Mouse (Mus musculus) gastrocnemius, postnatal 36 days (tissue): Measurements from ENCODE around the gene Ano10. TPM values are rescaled to one million over a fixed set of nuclear protein-coding genes. Genes with fewer than 3 reads are reported as not detected.
A peak's percentile ranks its signal among the peaks of the same experiment; 100 is the strongest.
"Not testable (repeated sequence)": the region's sequence is repeated elsewhere in the genome, so short reads cannot be mapped to it uniquely, and the experiment has no call there.

Source experiments
- DNase-seq, 2 experiments: peaks; one replicate each; pipeline ENCODE4 v3.0.0; 2022
- intact Hi-C: fragments of 180-260 bp; cut with DNase I; formaldehyde crosslinking; loops from one replicate; pipeline ENCODE4 v1.15.1; 2025
- long read RNA-seq, 2 experiments: library from polyadenylated mRNA; stranded (forward); transcript quantifications; one replicate each; pipeline ENCODE4 v2.0.0; 2021
- total RNA-seq, 2 experiments: library from RNA; stranded (reverse); gene quantifications; 2 replicates each; pipeline ENCODE4 v1.2.3; 2021

Ano10 gene
- total RNA-seq = 10 to 100 TPM; 43.7 to 44.0 TPM
- long read RNA-seq, experiment 1, transcript Ano10-201 (13 exons, 2,653 nt) = major isoform, 17 of 35 reads
- long read RNA-seq, experiment 1, partial matches to known transcripts = 5 of 35 reads
- long read RNA-seq, experiment 1, other reads (novel, unspliced or antisense) = 12 of 35 reads
- long read RNA-seq, experiment 2, transcript Ano10-201 (13 exons, 2,653 nt) = major isoform, 10 of 27 reads
- long read RNA-seq, experiment 2, partial matches to known transcripts = 6 of 27 reads
- long read RNA-seq, experiment 2, other reads (novel, unspliced or antisense) = 9 of 27 reads

DNA sequence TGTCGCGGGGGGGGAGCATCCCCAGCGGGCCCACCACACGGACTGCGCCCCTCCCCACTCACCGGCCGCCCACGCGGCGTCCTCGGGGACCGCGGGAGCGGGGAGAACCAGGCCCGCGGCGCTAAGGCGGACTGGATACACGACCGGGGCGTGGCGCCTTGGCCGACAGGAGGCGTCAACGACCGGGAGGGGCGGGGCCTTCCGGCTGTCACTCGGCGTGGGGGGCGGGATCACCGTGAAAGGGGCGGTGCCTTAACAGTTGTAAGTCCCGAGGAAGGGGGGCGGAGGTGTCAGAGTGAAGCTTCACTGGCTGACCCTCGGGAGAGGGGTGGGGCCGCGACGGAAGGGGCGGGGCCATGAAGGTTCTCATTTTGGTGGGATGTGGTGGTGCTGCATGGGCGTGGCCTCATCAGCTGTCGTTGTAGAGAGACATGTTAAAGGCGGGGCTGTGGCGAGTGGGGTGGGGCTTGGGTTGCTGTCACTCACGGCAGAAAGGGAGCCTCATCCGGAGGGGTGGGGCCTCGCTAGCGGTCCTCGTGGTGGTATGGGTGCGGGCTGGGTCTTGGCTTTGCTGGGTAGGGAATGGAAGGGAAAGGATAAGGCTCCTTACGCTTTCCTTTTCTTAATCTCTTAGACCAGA lies at the start of gene Ano10:
Gene Ano10 (minus strand): TSS at position 182 of the 640 bp plus-strand sequence.
- intact Hi-C loops = no loop called here
- peak; percentile 96 to 98 for DNase-seq

DNA sequence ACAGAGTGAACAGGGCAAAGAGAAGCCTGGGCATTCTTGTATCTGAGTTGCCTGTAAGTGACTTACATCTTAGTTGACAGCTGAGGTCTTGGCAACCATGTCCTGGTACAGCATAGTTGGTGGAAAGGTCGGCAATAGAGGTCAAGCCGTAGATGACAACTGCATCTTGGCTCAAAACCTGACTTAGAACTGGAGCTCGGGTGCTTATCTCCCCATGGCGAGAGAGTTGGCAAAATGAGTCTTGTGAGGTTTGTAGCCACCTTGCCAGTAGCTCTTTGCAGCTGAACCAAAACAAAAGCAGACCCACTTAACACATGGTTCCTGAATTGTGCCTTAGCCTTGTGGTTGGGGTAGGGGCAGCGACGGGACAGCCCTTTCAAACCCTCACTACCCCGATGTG lies 49.2 kb upstream of the Ano10 start:
- DNase-seq = no peak
- intact Hi-C loops = no loop called here

DNA sequence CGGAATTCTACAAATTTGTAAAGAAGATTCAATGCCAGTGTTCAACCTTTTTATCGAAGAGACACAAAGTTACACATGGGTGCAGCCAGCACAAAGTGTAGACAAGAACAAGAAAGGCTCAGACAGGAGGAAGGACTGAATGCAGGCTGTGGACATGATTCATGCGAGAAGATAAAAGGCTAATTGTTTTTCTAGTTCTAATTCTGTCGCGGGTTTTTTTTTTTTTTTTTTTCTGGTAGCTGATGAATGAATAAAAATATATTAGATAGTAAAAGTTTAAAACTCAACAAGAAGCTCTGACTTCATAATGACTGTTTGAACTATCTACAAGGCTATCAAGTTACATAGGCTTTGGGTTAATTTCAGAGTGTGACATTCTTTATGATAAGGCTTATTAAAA lies 45.7 kb upstream of the Ano10 start:
- no peak for DNase-seq
- intact Hi-C loops = no loop called here

DNA sequence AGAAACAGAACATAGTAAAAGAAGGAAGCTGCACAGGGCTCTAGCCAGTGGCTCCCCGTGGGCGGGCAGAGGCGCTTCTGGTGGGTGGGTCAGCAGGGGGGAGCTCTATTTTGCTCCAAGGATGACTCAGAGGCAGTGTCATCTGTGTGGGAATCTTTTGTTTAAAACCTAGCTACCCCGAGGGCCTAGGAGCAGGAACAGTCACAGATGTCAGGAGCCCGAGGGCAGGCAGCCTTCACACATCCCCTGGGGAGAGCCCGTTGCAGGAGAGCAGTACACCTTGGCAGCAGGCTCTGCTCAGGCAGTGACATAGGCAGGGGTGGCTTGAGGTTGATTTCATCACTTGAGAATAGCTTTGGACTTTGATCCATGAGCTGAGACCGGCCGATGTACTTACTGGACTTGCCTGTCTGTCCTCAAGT lies 43.3 kb upstream of the Ano10 start:
- intact Hi-C loops = no loop called here
- DNase-seq = peak in 1 of 2 experiments; percentile 18

DNA sequence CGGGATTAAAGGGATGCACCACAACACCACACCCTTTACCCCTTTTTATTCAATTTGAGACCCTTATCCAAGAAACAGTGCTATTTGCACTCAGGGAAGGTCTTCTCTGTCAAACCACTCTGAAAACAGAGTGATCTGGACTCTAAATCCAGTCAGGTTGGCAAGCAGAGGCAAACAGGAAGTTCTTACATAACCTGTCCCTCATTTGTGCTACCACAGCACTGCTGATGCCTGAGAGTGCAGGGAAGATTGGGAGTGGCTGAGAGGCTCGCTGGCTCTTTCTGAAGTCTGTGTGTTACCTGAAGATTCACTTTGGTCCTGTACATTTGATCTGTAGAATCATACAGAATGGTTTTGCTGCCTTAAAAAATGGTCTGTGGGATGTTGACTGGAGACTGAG lies 42.5 kb upstream of the Ano10 start:
- DNase-seq = no peak
- intact Hi-C loops = no loop called here

DNA sequence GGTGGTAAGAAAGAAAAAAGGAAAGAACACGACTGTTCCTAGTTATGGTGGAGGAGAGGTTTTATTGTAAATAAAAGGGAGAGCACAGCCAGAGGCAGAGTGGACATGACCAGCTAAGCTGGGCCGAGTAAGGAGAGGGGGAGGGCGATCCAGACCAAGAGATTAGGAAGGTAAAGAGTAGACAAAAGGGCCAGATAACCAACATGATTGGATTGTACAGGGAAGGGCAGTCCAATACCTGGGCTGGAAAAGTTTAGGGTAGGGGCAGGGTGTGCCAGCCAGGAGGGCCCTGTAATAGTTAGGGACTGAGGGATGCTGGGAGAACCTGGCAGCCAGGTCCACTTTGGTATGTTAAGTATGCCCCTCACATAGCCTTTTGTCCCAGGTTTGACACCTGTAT lies 34.0 kb upstream of the Ano10 start:
- no peak for DNase-seq
- intact Hi-C loops = no loop called here

DNA sequence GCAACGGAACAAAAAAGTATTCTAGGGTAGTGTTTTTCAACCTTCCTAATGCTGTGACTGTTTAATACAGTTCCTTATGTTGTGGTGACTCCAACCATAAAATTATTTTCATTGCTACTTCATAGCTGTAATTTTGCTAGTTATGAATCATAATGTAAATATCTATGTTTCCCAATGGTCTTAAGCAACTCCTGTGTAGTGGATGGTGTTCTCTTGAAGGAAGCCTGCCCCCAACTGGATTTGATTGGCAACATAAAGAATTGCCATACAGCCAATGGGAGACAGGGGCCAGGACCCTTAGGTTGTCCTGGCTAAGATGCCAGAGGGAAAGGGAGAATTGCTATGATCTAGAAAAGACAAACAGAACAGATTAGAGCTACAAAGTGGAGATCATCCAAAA lies 31.8 kb upstream of the Ano10 start:
- no peak for DNase-seq
- intact Hi-C loops = no loop called here

DNA sequence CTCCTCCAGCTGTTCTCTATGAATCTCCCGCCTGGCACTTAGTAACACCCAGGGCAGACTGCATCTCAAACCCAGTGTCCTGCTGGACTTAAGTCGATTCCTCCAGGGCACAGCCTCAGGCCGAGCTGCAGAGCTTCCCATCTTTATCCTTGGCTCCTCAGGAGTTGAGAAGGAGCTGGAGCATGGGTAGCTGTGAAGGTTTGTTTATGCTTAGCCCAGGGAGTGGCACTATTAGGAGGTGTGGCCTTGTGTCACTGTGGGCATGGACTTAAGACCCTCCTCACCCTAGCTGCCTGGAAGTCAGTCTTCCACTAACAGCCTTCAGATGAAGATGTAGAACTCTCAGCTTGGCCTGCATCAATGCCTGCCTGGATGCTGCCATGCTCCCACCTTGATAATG lies 28.1 kb upstream of the Ano10 start:
- intact Hi-C loops = no loop called here

DNA sequence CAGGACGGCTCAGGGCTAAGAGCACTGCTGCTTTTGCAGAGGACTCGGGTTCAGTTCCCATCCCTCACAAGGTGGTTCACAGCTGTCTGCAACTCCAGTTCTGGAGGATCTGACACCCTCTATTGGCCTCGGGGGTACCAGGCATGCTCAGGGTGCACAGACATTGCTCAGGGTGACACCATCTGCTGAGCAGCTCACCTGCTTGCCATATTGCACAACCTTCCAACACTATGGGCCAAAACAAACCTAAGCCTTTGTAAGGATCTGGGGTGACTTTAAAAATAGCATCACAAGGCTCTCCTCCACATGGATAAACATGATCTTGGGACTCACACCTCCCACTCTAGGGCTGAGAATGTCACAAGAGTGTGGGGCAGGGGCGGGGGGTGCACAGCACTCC lies 26.4 kb upstream of the Ano10 start:
- intact Hi-C loops = no loop called here
- DNase-seq = no peak

More for the DNA sequence above, 28.1 kb upstream of the Ano10 start:
- DNase-seq = no peak

DNA sequence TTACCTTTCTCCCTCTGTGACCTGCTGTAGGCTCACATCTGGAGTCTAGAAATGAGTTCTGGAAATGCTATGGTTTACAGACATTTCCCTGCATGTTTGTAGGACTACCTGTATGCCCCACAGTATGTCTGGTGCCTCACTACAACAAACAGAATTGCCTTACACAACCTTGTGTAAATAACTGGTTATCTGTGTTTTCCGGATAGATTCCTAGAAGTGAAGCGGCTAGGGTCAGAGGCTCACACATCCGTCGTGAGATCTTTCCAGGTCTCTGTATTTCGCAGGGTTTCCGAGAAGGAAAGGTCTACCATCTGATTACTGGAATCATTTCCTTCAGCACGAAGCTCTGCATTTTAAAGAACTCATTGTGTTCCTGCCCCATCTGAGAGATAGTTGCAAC lies 22.3 kb upstream of the Ano10 start:
- no peak for DNase-seq
- intact Hi-C loops = loop anchor here (10.0 kb wide), 1 partner anchor 302 kb away; no protein-coding TSS in a partner anchor

DNA sequence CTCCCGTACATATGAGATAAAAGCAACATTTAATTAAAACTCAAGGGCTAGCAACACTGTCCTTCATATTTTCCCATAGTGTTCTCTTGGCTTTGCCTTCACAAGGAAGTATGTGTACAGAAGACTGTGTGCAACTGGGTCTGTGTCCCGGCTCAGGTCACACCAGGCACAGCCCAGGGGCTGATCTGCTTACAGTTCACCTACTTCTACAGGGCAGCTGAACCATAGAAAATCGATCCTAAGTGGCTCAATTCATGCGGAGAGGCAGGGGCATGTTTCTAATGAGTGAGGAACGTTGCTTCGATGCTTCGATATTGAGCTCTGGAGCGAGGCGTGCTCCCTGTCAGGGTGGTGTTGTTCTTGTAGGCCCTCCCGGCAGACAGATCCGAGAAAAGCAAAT lies 21.3 kb upstream of the Ano10 start:
- intact Hi-C loops = loop anchor here (10.0 kb wide), 1 partner anchor 301 kb away; no protein-coding TSS in a partner anchor

DNA sequence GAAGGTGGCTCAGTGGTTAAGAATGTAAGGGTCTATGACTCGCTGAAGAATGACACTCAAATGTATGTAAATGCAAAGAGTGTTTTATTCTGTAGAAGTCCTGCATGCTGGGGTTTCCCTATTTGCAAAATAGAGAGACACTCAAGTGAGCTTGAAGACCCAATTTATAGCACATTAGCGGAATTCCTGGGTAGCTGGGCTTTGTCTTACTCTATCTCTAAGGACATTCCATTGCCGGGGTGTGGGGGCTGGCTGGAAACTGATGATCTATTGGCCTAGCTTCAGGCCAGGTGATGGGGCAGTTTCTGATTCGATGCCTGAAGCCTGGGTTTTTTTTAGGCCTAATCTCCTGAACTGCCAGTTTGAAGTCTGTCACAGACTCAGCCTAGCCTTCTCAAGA lies 20.7 kb upstream of the Ano10 start:
- intact Hi-C loops = loop anchor here (10.0 kb wide), 1 partner anchor 300 kb away; no protein-coding TSS in a partner anchor
- no peak for DNase-seq

More for the DNA sequence above, 21.3 kb upstream of the Ano10 start:
- DNase-seq = no peak

DNA sequence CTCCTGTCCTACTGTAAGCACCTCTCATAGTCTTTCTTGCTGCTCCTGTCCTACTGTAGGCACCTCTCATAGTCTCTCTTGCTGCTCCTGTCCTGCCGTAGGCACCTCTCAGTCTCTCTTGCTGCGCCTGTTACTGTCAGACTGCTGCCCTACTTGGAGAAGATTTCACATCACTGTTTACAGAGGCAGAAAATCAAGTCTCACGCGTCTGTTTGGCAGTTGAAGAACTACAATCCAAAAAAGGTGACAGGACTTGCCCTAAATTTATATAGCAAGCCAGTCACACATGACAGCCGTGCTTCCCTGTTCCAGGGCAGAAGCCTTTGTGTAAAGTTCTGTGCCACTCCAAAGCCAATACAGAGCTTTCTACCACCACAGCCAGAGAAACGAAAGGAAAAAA lies 20.2 kb upstream of the Ano10 start:
- intact Hi-C loops = loop anchor here (10.0 kb wide), 1 partner anchor 300 kb away; no protein-coding TSS in a partner anchor
- DNase-seq = no peak

DNA sequence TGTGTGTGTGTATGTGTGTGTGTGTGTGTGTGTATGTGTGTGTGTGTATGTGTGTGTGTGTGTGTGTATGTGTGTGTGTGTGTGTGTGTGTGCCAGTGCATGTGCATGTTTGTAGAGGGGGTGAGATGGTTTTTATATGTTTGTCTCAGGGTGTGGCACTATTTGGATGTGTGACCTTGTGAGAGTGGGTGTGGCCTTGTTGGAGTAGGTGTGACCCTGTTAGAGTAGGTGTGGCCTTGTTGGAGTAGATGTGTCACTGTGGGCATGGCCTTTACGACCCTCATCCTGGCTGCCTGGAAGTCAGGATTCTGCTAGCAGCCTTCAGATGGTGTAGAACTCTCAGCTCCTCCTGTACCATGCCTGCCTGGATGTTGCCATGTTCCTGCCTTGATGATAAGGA lies 18.9 kb upstream of the Ano10 start:
- not testable (repeated sequence) for DNase-seq
- intact Hi-C loops = loop anchor here (10.0 kb wide), 1 partner anchor 298 kb away; no protein-coding TSS in a partner anchor

DNA sequence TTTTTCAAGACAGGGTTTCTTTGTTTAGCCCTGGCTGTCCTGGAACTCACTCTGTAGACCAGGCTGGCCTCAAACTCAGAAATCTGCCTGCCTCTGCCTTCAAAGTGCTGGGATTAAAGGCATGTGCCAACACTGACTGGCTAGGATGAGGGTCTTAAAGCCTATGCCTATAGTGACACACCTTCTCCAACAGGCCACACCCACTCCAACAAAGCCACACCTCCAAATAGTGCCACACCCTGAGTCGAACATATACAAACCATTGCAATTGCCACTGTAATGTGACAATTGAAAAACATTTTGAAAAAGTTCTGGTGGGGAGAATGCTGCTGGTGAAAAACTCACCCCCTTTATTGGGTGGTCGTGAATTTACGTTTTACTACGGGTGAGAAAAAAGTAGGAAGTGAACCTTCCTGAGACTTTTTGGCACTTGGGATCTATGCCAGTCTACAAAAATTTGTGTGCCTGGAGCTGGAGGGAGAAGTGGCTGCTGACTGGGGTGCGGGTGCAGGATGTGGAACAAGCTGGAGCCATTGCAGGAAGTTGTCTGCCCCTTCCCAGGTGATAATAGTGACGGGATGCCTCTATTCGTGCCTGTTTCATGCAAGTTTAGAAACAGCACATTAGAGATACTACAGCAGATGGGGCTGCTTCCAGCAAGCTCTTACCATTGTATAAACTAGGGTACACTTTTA lies 18.2 kb upstream of the Ano10 start:
- DNase-seq = no peak
- intact Hi-C loops = loop anchor here (10.0 kb wide), 1 partner anchor 298 kb away; no protein-coding TSS in a partner anchor

DNA sequence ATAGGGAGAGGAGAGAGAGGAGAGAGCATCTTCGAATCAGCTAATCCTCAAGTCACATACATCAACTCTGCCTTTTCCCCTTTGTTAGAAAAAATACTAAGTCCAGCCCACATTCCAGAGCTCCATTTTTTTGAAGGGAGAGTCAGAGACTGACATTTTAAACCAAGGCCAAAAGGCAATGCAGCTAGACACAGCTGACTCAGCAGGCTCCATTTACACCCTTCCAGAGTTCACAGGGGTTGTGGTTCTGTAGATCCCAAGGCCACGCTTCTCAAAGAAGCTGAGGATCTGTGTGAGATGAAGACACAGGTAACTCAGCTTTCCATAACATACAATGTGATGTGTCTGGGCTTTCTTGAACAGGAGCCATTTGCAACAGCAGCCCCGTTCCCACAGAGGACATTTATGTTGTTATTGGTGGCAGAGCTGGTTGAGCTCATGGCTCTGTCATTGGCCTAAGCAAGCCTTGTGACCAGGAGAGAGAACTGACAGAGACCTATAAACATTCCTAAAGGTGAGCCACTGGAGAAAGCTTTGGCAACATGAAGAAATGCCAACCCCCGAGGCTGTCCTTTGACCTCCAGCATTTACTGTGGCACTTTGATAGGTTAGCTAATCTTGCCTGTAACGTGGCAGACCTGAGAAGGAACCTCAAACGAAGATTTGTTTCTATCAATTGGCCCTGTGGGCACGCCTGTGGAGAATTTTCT lies 17.0 kb upstream of the Ano10 start:
- intact Hi-C loops = loop anchor here (10.0 kb wide), 1 partner anchor 296 kb away; no protein-coding TSS in a partner anchor
- DNase-seq = no peak

DNA sequence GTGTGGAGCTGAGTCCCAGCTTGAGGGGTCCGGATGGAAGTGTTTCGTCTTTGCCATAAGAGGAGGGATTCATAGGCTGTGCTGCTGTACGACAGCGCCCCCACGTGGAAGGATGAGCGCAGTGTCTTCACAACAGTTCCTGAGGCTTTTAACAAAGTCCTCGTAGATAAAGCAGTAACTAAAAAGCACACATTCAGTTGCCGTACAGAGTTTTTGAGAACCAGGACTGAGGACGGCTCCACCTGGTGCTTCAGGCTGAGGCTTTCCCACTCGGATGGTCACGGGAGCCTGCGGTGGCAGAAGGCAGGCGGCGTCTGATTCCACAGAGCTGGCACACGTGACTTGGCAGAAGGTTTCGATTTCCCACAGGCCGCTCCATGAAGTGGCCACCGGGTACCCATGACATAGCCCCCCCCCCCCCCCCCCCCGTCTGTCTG lies 16.4 kb upstream of the Ano10 start:
- intact Hi-C loops = loop anchor here (1.0 to 10.0 kb wide), 2 partner anchors 61 to 296 kb away; no protein-coding TSS in a partner anchor
- DNase-seq = peak; percentile 79 to 83

DNA sequence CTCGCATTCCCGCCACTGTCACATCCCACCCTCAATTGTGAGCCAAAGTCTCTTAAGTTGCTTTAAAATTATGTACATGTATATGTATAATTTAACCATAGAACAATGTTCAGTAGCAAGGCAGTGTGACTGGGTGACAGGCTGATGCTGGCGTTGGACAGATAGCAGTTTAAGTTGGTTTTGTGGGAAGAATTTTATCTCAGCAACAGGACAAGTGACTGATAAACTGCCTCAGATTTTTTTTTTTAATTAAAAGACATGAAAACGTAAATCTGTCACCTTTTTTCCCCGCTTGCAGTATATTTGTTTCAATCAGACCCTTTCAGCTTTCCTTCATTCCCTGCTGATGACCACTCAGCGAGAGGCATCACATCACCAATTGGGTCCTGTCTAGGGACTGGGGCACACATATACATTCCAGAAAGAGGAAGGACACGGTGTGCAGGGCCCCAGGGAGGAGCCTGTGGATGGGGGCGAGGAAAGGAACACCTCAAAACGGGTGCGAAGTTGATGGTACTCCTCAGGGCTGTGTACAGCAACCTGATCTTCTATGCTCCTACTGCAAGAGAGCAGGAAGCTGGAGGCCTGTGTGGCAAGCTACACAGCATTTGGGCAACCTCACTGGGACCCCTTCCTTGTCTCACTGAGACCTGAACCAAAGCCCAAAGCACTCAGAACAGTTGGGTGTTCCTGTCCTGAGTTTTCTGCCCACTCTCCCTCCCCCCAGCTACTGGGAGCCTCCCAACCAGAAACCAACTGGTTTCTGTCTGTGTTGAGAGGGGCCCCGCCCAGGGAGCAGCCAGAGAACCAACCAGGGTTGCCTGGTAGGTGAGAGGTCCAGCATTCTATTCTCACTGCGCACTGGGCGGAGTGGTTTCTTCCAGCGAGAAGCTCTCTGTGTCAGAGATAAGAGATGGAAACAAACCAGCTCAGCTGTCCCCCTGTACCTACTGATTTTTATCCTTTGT lies 15.1 kb upstream of the Ano10 start:
- DNase-seq = no peak
- intact Hi-C loops = no loop called here

DNA sequence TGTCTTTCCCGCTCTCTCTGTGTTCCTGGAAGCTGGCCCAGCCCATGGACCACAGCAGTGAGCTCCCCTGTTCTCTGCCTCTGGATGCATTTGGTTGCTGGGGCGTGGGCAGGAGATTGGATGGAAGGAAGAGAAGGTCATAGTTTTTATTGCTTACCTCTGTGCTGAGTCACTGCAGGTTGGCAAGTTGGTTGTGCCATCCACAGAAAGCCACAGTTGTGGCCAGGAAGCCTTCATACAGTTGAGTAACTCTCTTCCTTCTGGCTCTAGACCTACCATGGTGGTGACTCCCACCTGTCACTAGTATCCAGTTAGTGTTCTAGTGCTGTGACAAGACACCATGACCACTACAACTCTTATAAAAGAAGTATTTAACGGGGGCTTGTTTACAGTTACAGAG lies 11.1 kb upstream of the Ano10 start:
- intact Hi-C loops = no loop called here
- no peak for DNase-seq
